Mouse (Mus musculus) urinary bladder, postnatal 36 days (tissue): ENCODE results near the gene Hist1h3d.
"Not testable (repeated sequence)": the region's sequence is repeated elsewhere in the genome, so short reads cannot be mapped to it uniquely, and the experiment has no call there.

Source experiments
- DNase-seq, 2 experiments: peaks; one replicate each; pipeline ENCODE4 v3.0.0; 2022; ENCODE audit warnings: low spot score in 2 of 2, mixed read lengths in 1 of 2

Gene Hist1h3d

DNA sequence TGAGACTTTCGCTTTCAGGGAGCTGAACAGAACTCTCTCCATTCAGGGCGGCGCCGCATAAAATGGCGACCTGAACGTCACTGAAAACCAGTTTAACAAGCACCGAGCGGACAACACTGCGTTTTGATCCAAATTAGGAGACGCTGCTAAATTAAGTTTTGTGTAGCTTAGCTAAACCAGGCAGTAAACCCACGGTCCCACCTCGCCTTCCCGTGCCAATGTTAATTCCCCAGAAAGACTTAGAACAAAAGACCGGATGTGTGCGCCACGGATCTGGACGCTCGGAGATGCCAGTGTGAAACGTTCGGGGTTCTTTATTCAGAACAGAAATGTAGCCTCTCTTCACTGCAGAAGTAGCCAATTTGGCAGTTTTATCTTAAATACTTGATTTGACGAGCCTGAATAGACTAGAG, 9.5 kb downstream of the Hist1h3d start:
- DNase-seq = peak; percentile 78 to 79

DNA sequence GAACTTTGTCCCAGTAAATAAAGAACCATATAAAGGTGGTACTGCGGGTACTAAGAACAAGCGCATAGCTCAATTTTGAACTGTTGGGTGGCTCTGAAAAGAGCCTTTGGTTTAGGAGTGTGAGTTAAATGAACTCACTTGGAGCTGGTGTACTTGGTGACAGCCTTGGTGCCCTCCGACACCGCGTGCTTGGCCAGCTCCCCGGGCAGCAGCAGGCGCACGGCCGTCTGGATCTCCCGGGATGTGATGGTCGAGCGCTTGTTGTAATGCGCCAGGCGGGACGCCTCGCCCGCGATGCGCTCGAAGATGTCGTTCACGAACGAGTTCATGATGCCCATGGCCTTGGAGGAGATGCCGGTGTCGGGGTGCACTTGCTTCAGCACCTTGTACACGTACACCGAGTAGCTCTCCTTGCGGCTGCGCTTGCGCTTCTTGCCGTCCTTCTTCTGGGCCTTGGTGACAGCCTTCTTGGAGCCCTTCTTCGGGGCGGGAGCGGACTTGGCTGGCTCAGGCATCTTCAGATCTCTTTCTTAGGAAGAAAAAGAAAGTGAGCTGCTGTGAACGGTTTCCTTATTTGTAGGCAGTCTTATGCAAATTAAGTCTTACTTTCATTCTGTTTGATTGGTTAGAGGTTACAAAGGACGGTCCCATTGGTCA, 10.0 kb downstream of the Hist1h3d start:
- peak in 1 of 2 experiments; percentile 72 for DNase-seq

DNA sequence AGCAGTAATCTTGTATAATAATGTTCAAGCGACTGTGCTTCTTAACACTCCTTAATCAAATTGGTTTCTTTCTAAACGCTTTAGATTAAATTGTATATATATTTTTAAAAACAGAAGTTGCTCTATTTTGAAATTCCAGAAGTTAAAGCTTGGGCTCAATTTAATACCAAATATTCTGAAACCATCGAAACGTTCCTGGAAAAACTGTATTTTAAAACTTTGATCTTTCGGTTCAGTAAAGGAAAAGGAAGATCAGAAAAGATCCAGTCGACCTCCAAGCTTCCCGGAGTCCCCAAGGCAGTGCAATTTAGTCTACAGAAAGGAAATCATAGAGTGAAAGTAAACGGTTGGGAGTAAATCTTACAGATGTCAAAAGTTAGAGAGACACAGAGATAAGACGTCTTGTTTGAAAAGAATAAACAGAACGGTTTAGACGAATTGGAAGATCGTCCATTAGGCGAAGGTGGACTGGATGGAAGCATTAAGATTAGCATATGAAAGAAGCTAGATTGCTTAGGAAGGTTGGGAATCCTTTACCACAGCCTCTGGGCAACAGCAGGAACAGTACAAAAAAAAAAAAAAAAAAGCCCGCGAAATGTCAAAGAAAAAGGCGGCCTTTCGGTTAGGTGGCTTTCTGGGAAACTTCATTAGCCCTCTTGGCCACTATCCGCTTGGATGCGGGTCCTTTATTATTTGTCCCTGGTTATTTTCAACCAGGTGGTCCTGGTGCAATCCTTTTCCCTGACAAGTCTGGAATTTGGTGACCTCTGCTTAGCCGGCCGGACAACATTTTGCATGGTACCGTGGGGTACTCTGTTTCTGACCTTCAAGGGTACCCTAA, 10.8 kb downstream of the Hist1h3d start:
- no peak for DNase-seq

DNA sequence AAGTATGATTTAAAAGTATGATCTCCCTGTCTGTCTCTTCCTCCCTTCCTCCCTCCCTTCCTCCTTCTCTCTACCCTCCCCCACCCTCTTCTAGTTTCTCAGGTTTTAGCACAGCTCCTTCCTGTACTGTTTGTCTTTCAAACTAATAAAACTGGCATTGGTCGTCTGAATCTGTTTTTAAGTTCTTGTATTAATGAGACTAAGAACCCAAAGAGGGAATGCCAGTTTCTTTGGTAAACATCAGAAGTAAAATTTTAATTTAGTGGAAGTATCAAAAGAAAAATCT, 11.3 kb downstream of the Hist1h3d start:
- no peak for DNase-seq

DNA sequence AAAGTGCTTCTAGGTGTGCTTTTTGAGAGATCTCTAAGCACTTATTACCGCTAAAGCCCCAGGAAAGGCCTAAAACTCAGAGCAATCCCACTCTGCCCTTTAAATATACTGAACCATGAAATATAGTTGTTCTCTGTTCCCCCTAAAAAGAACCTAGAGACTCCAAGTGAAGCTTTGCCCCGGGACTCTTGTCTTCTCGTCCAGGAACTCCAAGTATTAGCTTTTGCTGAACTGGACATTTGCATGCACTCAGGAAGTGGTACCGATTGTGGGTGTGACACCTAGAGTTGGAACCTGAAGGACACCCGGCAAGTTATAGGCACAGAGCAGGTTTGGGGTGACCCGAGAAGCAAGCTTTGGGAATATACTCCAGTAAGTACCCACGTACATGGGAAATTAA, 15.6 kb downstream of the Hist1h3d start:
- DNase-seq = no peak

DNA sequence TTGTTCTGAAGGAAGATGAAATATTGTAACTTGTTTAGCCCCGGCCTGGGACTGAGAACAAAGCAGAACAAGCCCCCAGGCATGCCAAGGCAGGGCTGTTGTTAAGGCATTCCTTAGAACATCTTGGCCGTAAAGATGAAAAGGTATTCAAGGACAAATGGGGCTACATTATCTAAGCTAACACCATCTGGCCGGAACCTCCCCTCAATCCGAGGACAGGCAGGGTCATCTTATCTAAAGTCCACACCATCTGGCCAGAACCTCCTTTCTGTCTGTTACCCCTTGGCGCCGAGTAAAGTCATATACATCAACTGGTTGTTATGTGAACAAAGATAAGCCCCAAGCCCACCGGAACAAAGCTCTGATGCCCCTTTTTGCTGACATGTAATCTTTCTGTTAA, 16.3 kb downstream of the Hist1h3d start:
- not testable (repeated sequence) for DNase-seq

DNA sequence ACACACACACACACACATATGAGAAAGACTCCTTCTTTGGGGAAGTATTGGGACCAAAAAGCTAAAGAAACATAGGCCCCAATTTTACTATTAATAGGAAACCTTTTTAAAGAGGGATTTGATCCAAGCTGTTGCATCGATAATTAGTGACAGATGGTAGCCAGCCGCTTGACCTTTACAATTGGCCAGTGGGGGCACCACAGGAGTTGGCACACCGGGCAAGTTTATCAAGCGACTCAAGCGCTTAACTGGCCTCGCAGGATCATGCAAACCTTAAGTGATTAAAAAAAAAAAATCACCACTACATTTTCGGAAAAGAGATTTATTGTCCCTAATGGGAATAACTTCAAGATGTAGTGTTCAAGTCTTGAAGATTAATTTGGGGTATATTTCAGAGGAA, 17.1 kb downstream of the Hist1h3d start:
- no peak for DNase-seq

DNA sequence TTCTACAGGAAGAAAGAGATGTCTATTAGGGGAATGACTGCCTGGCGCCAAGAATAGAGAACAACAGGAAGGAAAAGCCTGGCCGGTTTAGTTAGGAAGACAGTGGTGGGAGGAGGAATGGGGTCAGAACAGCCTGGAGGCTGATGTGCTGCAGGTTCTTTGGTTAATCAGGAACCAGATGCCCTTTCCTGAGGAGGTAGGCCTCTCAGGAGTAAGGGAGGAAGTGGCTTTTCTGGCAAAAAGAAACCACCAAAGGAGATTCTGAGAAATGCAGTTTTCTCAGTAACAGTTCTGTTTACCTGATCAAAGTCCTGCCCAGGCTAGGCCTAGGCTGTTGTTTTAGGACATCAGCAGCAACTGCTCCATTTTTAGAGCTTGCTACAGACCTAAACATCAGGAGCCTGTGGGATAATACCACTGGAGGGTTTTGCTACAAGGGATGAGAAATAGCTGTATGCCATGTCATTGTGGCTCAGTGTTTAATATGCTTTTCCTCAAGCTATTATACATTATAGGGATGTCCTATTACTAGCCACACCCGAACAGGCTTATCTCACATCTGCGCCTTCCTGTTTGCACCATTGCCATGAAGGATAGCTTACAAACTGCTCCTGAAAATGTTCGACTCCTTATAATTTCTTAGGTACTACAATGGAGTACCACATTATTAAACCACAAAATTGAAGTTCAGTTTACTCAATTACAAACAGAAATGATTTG, 17.6 kb downstream of the Hist1h3d start:
- no peak for DNase-seq

DNA sequence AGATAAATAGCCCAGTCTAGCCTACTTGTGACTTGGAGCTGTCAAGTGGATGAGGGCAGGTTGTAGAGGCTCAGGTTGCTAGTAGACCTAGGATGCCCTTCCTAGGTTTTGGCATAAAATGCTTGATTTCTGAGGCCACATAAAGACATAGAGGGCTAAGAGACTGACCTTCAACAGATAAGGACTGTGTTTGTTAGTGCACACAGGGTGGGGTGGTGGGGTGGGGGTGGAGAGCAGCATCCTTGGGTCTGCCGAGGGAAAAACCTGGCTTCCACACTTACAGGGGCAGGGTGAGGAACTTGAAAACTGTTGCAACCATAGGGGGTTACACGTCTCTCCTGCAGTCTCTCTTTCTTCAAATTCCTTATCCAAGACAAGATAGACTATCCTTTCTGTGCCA, 19.6 kb downstream of the Hist1h3d start:
- DNase-seq = no peak

DNA sequence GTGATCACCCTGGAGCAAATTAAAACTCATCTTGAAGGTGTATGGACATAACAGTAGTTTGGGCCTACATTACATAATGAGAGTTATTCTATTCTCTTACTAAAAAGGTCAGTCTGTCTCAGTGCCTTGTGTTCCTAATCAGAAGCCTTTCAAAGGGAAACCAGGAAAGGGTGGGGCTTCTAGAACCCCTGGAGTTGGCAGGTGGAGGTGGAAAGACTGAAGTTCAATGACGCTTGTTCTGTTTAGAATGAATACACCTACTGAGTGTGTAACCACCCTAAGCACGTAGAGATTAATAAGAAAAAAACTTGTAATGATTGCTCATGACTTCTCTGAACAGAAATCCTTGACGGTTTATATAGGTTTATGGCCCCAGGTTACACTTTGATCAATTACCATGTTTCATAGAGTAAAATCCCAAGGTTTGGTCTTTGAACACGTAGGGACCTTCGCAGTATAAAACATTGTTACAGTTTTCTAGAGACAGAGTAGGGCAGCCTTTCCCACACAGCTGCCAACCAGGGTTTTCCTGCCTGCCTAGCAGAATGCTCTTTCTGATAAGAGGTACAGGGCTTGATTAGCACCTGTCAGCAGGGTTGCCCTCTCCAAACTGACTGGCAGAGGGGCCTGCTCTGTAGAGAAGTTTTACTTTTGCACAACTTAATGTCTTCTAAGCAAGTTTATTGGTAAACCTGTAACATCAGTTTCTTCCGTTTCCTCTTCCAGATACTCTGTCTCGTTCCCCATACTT, 20.2 kb downstream of the Hist1h3d start:
- DNase-seq = no peak

DNA sequence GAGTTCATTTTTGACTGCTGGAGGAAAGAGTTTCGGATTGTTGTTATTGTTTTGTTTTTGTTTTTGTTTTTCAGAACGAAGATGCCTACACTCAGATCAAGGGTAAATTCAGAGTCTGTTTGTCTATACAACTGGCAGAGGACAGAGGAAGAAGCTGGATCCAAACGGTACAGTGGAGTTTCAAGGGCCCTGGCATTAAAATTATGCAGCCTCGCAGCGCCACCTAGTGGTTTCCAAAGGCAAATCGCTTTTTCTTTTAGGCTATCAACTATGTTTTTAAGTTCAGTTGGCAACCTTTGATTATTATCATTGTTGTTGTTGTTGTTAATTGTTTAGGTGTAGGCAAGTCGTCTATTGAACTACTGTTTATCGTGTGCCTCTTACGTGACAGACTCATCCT, 22.4 kb downstream of the Hist1h3d start:
- DNase-seq = peak; percentile 64 to 77

DNA sequence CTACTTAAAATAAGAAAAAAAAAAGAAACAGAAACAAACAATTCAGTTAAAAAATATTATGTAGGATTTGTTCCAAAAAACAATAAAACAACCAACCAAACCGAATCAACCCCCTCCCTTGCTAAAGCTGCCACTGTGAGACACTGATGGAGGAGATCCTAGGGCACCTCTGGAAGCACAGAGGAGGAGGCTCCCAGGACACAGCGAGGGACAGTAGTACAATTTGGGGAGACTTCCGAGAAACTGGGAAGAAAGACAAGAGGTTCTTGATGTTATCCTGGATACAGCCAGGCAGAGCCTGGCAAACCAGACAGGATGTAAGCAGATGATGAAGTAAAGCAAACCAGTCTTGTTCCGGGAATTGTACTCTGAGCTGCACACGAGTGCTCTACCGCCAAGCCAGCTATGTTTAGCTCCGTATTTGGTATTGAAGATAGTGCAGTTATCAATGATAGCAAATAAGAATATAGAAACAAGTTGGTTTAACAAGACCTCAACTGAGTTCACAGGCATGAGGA, 27.7 kb downstream of the Hist1h3d start:
- no peak for DNase-seq

DNA sequence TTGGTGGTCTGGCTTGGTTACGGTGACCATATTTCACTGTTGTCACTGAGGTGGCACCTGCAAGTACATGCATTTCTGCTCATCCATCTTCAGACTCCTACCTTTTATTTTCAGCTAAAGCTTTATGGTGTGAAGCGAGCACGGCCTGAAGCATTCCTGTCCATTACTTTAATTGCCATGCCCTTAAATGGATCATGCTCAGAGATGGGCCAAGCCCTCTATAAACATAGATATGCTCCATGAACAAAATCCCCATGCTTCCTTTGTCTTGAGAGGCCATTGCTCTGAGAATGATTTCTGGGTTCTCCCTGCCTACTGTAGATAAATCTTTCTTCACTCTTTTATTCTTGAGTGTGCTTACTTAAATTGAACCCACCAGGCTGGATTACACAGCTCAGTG, 28.9 kb downstream of the Hist1h3d start:
- DNase-seq = no peak

DNA sequence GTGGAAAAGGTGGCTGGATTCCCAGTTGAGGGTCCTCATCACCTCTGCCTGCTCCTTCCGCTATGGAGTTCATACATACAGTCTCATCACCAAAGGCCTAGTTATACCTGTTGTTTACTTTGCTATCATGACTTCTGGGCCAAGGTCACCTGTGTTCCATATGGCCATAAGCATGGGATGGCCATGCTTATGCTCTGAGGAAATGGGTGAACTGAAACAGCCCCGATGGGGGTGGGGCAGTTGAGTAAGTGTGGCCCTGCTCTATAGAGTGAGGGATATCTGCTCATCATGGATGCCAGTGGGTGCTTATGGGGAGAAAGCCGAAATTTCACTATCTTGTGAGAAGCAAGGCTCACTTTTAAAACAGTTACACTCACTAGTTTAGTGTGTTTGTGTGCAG, 29.5 kb downstream of the Hist1h3d start:
- DNase-seq = no peak

DNA sequence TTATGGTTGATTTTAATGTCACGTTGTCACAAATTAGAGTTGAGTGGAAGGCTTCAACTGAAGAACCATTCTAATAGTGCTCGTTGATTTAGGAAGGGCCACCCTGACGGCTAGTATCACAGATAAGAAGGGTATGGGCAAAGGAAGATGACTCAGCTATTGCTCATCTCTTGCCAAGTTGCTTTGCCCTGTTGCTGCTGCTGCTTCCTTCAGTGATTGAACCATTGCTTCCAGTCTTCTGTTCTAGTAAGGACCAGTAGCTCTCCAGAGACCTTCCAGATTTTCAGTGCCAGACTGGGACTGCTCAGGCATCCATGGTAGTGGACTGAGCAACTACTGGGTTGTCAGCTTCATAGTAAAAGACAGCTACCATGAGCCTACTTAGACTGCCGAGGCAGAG, 33.6 kb downstream of the Hist1h3d start:
- DNase-seq = no peak

DNA sequence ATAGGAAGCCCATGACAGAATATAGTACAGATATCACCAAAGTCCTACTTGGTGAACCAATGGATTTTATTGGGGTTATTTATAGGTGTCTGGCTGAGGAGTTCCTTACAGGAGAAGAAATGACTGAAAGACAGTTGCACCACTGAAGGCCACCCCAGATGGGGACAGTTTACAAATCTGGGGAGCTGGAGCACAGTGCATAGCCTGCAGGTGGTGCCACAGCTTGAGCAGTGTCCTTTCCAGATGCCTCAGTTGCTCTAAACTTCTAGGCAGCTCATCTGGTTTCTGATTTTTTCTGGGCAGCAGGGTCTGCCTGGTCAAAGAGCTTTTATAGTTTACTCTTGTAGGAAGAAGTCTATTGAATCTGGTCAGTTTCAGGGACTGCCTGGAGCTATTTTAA, 34.3 kb downstream of the Hist1h3d start:
- DNase-seq = no peak

DNA sequence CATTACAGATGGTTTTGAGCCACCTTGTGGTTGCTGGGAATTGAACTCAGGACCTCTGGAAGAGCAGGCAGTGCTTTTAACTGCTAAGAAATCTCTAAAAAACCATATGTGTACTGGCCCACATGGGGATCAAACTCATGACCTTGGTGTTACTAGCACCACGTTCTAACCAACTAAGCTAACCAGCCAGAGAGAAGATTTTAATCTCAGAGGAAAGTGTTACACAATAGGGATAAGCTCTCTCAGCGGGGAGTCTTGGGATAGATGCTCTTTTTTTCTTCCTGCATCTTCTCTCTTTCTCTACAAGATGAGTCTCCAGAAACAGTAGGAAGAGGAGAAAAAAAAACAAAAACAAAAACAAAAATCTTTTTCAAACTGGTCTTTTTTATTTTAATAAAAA, 34.8 kb downstream of the Hist1h3d start:
- DNase-seq = no peak

DNA sequence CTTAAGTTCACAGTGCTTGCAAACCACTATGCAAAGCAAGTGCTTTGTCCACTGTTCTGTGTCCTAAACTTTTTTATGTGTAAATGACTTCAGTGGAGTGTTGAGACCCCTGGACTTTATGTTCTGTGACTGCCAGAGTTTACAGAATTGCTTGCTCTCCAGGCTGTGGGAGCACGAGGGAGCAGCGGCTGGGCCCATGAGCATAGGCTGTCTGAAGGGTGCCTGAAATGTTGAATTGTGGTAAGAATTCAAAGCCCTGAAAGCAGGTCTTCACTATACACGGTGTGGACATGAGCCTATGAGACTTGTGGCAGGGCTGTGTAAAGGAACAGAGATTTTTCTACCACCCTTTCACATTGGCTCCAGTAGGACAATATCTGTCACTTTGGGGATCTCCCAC, 36.1 kb downstream of the Hist1h3d start:
- DNase-seq = no peak

DNA sequence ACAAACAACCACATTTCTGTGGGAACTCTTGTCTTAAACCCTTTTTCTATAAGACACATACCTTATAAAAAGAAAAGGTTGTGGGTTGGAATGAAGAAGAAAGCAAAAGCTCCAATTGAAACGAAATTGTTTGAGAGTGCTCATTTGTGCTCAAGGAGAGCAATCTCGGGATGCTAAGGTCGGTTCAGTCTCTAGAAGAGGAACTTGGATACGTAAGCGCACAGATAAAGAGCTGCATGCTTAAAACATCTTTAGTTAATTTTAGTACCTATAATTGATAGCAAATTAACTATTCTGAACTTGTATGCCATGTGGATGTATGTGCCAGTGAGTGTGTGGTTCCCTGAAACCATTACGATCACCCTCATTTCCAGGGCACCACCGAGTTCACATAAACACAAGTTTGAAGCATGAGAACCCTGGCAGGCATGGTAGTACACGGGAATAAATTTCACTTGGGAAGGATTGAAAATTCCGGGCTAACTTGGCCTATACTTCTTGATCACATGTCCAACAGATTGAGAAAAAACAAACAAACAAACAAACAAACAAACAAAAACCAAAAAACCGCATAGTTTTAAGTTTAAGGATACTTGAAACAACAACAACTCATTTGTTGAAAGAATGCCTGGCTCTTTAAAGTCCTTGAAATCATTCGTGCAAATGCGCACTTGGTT, 44.6 kb downstream of the Hist1h3d start:
- DNase-seq = no peak

DNA sequence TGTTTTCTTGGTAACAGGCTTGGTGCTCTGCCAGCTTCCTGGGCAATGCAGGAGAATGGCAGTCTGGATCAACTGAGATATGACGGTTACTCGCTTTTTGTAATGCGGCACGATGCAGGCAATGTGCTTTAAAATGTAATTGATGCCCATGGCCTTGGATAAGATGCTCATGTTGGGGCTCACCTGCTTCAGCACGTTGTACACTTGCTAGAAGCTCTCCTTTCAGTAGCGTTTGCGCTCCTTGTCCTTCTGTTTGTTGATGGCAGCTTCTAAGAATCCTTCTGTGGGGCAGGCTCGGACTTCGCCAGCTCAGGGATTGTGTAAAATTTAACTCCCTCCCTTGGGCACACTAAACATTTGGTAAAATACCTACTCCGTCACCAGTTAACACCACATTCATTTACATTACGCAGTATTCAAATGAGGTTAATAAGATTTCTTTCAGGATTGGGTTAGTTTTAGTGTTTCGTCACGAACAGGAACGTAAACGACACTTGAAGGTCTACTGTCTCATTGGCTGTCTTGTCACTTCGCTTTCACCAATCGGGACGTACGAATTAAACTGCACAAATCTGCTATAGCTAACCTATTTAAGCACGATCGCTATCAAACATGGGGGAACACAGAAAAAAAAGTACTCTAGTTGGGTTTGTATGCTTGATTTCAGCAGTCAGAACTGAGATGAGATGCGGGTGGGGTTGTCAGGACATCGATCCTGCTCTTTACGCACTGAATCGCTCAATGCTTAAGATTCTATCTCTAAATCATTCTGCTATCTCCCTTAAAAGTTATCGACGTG, 45.4 kb downstream of the Hist1h3d start, which contains the start of gene Hist1h2be:
Gene Hist1h2be (minus strand): TSS at position 392 of the 799 bp plus-strand sequence.
- peak; percentile 54 to 58 for DNase-seq
